In the genomic region with DNA sequence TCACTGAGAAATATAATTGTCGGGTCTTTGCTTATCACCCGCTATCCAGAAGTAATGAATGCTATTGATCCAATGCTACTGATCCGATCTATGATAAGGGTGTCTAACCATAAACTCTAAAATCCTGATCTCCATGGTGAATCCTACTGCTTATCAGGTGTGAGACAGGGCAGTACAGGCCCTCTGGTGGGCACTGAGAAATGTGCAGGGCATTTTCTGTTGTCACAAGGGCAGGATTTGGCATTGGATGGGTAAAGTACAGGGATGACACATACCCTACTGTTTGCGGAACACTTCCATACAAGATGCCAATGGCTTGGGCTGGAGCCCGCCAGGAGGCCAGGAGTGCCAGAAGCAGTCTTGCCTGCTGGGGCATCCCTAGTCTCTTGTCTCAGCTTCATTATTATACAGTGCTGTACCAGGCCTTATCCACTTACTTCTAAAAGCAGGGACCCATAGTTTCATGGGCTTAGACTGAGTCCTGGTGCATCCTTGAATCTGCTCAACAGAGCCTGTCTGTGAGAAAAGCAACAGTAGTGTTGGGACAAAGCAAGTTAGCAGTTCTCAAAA, we compare ENCODE assay signal across 9 mouse cellular contexts. TPM values are rescaled to one million over a fixed set of nuclear protein-coding genes. Genes with fewer than 3 reads are reported as not detected.
DNase-seq lines count a peak whose midpoint lies in the region; ATAC-seq and TF ChIP-seq lines count a peak whose summit lies in the region.
"Had no signal": no experiment of that assay in that cellular context is flagged by ENCODE, and none has a peak within 500 bp of the region (broad histone marks: within the 10 kb centered on the region; RNA-seq: fewer than 3 reads in every experiment).

No protein-coding gene starts in this region.

- no peaks in the 10 kb centered on the region for H3K4me1 ChIP-seq in heart, postnatal 0 days (ENCODE audit: control insufficient read depth, insufficient read depth)
- no peaks in the 10 kb centered on the region for H3K4me1 ChIP-seq in heart, embryonic 11.5 days (ENCODE audit: control insufficient read depth, insufficient read depth, low read length)
- H3K4me1 ChIP-seq in embryonic facial prominence, embryonic 10.5 days: peaks cover 3% of the 10 kb centered on the region; the same call in 1 of the 2 replicates
- H3K4me1 ChIP-seq in hindbrain, embryonic 12.5 days: no peaks in the 10 kb centered on the region
- H3K4me1 ChIP-seq: limb, embryonic 12.5 days had no signal

- H3K27ac ChIP-seq in heart, postnatal 0 days (ENCODE audit: low read depth): no peak overlapping the region
- H3K27ac ChIP-seq in heart, embryonic 11.5 days (ENCODE audit: low read depth, low read length): no peak overlapping the region
- no peak overlapping the region for H3K27ac ChIP-seq in embryonic facial prominence, embryonic 10.5 days (replicated peaks)
- no peak overlapping the region for H3K27ac ChIP-seq in hindbrain, embryonic 12.5 days
- H3K27ac ChIP-seq: limb, embryonic 12.5 days had no signal

- TF ChIP-seq EP300 in heart, postnatal 0 days (IDR thresholded peaks at IDR 0.05; ENCODE audit: low read depth): no peak

- no peaks in the 10 kb centered on the region for H3K9me3 ChIP-seq in heart, postnatal 0 days (replicated peaks; ENCODE audit: control insufficient read depth, low read length)
- no peaks in the 10 kb centered on the region for H3K9me3 ChIP-seq in heart, embryonic 11.5 days (replicated peaks; ENCODE audit: control insufficient read depth, low read length)
- no peaks in the 10 kb centered on the region for H3K9me3 ChIP-seq in embryonic facial prominence, embryonic 10.5 days
- H3K9me3 ChIP-seq in hindbrain, embryonic 12.5 days (replicated peaks): no peaks in the 10 kb centered on the region
- H3K9me3 ChIP-seq: limb, embryonic 12.5 days had no signal

- no peak overlapping the region for H3K4me3 ChIP-seq in heart, postnatal 0 days (ENCODE audit: low read depth, low read length)
- no peak overlapping the region for H3K4me3 ChIP-seq in heart, embryonic 11.5 days (ENCODE audit: low read depth, low read length)
- H3K4me3 ChIP-seq in embryonic facial prominence, embryonic 10.5 days: no peak overlapping the region
- no peak overlapping the region for H3K4me3 ChIP-seq in hindbrain, embryonic 12.5 days
- H3K4me3 ChIP-seq: limb, embryonic 12.5 days had no signal

- H3K4me2 ChIP-seq in heart, postnatal 0 days (ENCODE audit: low read depth, low read length): no peak overlapping the region
- no peak overlapping the region for H3K4me2 ChIP-seq in heart, embryonic 11.5 days
- no peak overlapping the region for H3K4me2 ChIP-seq in hindbrain, embryonic 12.5 days (replicated peaks)
- H3K4me2 ChIP-seq: limb, embryonic 12.5 days had no signal

- no peak overlapping the region for H3K9ac ChIP-seq in heart, postnatal 0 days (replicated peaks; ENCODE audit: low read depth, low read length)
- no peak overlapping the region for H3K9ac ChIP-seq in heart, embryonic 11.5 days (ENCODE audit: low read depth, low read length)
- H3K9ac ChIP-seq in hindbrain, embryonic 12.5 days: no peak overlapping the region
- H3K9ac ChIP-seq: limb, embryonic 12.5 days had no signal

- H3K36me3 ChIP-seq in heart, postnatal 0 days (replicated peaks; ENCODE audit: control insufficient read depth, insufficient read depth, low read length): no peaks in the 10 kb centered on the region
- no peaks in the 10 kb centered on the region for H3K36me3 ChIP-seq in heart, embryonic 11.5 days (ENCODE audit: control insufficient read depth, insufficient read depth, low read length)
- no peaks in the 10 kb centered on the region for H3K36me3 ChIP-seq in embryonic facial prominence, embryonic 10.5 days (replicated peaks)
- H3K36me3 ChIP-seq in hindbrain, embryonic 12.5 days: no peaks in the 10 kb centered on the region
- H3K36me3 ChIP-seq: limb, embryonic 12.5 days had no signal

- peak; percentile 79 for TF ChIP-seq CTCF in heart, postnatal 0 days (IDR thresholded peaks at IDR 0.05; ENCODE audit: low read depth)

- peak; percentile 44; the same call in 1 of the 2 replicates for ATAC-seq in heart, postnatal 0 days (ENCODE audit: insufficient read depth, low read depth)
- no peak for ATAC-seq in heart, embryonic 11.5 days (replicated peaks; ENCODE audit: insufficient number of reproducible peaks, low FRiP score, low TSS enrichment)
- peak; percentile 61; the same call in 1 of the 2 replicates for ATAC-seq in hindbrain, embryonic 12.5 days (ENCODE audit: low FRiP score)
- peak; percentile 65 for ATAC-seq in megakaryocyte progenitor cell, adult 5-6 weeks (replicated peaks; ENCODE audit: poor library complexity)

- no peaks in the 10 kb centered on the region for H3K27me3 ChIP-seq in heart, postnatal 0 days (ENCODE audit: control insufficient read depth, insufficient read depth, low read length)
- H3K27me3 ChIP-seq in heart, embryonic 11.5 days (ENCODE audit: control insufficient read depth, insufficient read depth, low read length): no peaks in the 10 kb centered on the region
- H3K27me3 ChIP-seq in embryonic facial prominence, embryonic 10.5 days (replicated peaks; ENCODE audit: low read depth, poor library complexity, severe bottlenecking): no peaks in the 10 kb centered on the region
- H3K27me3 ChIP-seq in hindbrain, embryonic 12.5 days: no peaks in the 10 kb centered on the region
- H3K27me3 ChIP-seq: limb, embryonic 12.5 days had no signal

- 63% methylated on average over 5 of the region's 5 CpGs for WGBS in heart, postnatal 0 days
- WGBS in heart, embryonic 11.5 days (ENCODE audit: insufficient replicate concordance): 81% methylated on average over 5 of the region's 5 CpGs
- 87% methylated on average over 5 of the region's 5 CpGs for WGBS in embryonic facial prominence, embryonic 10.5 days
- WGBS in hindbrain, embryonic 12.5 days: 90% methylated on average over 5 of the region's 5 CpGs

- DNase-seq in heart, postnatal 0 days (ENCODE audit: low spot score): peak; percentile 49
- peak; percentile 77 for DNase-seq in adipocyte (ENCODE audit: low spot score)
- peak; percentile 40 for DNase-seq in embryonic facial prominence, embryonic 10.5 days (ENCODE audit: low spot score)
- peak; percentile 56 to 62 for DNase-seq in layer of hippocampus, postnatal 10 days (ENCODE audit: low spot score in 2 of 2)
- peak; percentile 60 for DNase-seq in thymus, postnatal 0 days (ENCODE audit: low spot score)

RNA-seq across cellular contexts. Expression of gene Prmt9, which starts 14.1 kb away (rescaled TPM):
- 13.8 and 15.1 TPM in 2 replicates for total RNA-seq in heart, postnatal 0 days (2014; rRNA removed; ENCODE audit: low replicate concordance)
- 13.3 and 14.9 TPM in 2 replicates for polyA plus RNA-seq in heart, postnatal 0 days (2015; fragmentation: Nextera tagmentation; extraction: Ambion mirVana)
- polyA plus RNA-seq in heart, embryonic 11.5 days (2014; fragmentation: Nextera tagmentation; extraction: Ambion mirVana): 13.4 and 15.6 TPM in 2 replicates
- 19.9 and 21.6 TPM in 2 replicates for polyA plus RNA-seq in embryonic facial prominence, embryonic 10.5 days (2016; fragmentation: Nextera tagmentation; extraction: Ambion mirVana)
- 23.6 and 26.4 TPM in 2 replicates for polyA plus RNA-seq in hindbrain, embryonic 12.5 days (2016; fragmentation: Nextera tagmentation; extraction: Ambion mirVana)
- 10 to 100 TPM; 28.8 to 29.7 TPM for total RNA-seq in layer of hippocampus, postnatal 10 days (2021)
- total RNA-seq in megakaryocyte progenitor cell, adult 5-6 weeks (2015): 19.4 and 22.6 TPM in 2 replicates
- 23.2 and 31.2 TPM in 2 replicates for total RNA-seq in megakaryocyte progenitor cell, adult 5-6 weeks (2017)
- polyA plus RNA-seq in thymus, postnatal 0 days (2015; fragmentation: Nextera tagmentation; extraction: Ambion mirVana): 23.8 and 25.8 TPM in 2 replicates

RNA-seq across cellular contexts. Expression of gene Arhgap10, which starts 17.4 kb away (rescaled TPM):
- 33.3 and 37.8 TPM in 2 replicates for total RNA-seq in heart, postnatal 0 days (2014; rRNA removed; ENCODE audit: low replicate concordance)
- polyA plus RNA-seq in heart, postnatal 0 days (2015; fragmentation: Nextera tagmentation; extraction: Ambion mirVana): 23.6 and 25.5 TPM in 2 replicates
- polyA plus RNA-seq in heart, embryonic 11.5 days (2014; fragmentation: Nextera tagmentation; extraction: Ambion mirVana): 21.2 and 23.2 TPM in 2 replicates
- polyA plus RNA-seq in embryonic facial prominence, embryonic 10.5 days (2016; fragmentation: Nextera tagmentation; extraction: Ambion mirVana): 25.5 and 26.1 TPM in 2 replicates
- 14.5 and 16.5 TPM in 2 replicates for polyA plus RNA-seq in hindbrain, embryonic 12.5 days (2016; fragmentation: Nextera tagmentation; extraction: Ambion mirVana)
- 1 to 10 TPM; 8.0 to 8.8 TPM for total RNA-seq in layer of hippocampus, postnatal 10 days (2021)
- 6.0 and 6.6 TPM in 2 replicates for total RNA-seq in megakaryocyte progenitor cell, adult 5-6 weeks (2015)
- total RNA-seq in megakaryocyte progenitor cell, adult 5-6 weeks (2017): 12.2 and 16.8 TPM in 2 replicates
- polyA plus RNA-seq in thymus, postnatal 0 days (2015; fragmentation: Nextera tagmentation; extraction: Ambion mirVana): 16.5 and 17.8 TPM in 2 replicates
